Mouse (Mus musculus) telencephalon, adult 2 months (tissue): ENCODE results near the gene Sapcd1.

Experiments used
- DNase-seq: peaks from one replicate; pipeline ENCODE4 v3.0.0-alpha.2; 2011; ENCODE audit warnings: low read depth, low spot score

The Sapcd1 gene

GRCm38 (mm10) chr17:35027277-35028068 is at the start of gene Sapcd1:
Gene Sapcd1 (minus strand): TSS chr17:35028016.
- no peak for DNase-seq

- no peak for DNase-seq
Measured at GRCm38 (mm10) chr17:35077285-35077684, 49.5 kb upstream of the Sapcd1 start.

DNA sequence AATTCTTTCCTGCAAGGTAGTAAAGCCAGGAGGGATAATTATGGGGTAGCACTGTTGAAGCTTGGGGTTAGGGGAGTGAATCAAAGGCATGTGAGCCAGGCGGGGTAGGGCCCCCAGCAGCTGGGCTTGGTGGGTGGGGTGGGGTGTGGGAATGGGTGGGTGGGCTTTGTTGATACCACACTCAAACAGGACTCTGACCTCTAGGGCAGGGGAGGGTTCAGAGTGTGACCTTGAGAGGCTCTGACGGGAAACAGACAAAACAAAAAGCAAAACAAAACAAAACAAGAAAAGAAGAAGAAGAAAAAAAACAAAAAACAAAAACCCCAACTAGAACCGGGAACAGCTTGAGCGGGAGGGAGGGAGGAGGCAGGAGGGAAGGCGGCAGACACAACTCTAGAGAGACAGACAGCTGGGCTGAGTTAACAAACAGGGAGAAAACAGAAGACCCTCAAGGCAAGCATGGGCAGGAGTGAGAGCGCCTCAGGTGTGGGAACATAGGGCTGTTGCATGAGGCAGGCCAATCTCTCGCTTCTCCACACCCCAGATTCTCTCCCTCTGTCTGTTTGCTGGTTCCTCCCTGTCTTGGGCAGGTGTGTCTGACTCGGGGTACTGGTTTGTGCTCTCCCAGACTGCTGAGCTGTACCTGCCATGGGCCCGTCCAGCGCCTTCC is 48.8 kb upstream of the Sapcd1 start, which contains the start of gene Ly6g6e:
Ly6g6e (plus strand) TSS at position 396 of the 670 bp plus-strand sequence.
- DNase-seq = no peak

DNA sequence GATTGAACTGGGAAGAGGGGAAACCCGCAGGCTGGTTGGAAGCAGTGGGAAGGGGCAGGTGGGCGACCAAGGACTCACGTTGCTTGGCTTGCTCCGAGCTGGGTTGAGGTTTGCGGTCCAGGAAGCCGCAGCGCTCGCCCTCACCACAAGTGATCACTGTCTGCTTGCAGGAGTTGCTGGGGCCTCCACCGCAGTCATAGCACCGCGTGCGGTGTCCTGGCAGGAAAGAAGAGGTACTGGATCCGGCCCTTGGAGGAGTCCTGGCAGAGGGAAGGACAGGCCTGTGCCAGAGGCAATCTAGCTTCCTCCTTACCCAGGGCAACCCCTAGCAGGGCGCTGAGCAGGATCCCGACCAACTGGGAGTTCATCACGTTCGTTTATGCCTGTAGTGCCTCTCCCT is 46.3 kb upstream of the Sapcd1 start:
- no peak for DNase-seq

GRCm38 (mm10) chr17:35071454-35071853 is 43.6 kb upstream of the Sapcd1 start:
- DNase-seq = no peak

DNA sequence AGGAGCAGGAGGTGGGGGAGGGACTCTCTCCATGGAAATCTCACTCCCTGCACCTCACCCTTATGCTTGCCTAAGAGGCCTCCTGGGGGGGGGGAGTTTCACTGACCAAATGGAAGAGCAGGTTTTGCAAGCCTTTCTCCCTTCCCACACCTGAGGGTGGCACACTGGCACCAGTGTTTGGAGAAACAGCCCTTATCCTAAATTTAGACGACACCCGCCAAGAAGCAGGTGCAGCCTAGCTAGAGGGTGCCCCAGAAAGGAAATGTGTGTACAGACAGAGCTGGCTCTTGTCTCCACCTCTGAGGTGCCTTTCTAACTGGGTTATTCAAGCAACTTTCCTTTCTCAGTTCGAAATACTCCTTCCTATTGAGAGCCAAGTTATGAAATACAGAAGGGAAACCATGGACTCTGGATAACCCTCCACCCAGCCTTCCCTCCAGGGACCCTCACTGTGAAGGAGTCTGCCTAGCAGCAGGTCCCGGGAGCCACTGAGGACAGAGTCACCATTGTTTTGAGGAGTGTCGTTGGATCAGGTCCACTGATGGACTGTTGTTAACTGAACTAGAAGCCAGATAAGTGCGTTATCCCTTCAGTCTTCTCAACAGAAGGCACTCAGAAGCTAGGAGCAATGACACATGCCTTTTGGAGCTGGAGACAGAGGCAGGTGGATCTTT is 42.9 kb upstream of the Sapcd1 start:
- no peak for DNase-seq

GRCm38 (mm10) chr17:35068213-35068914 is 40.5 kb upstream of the Sapcd1 start:
- no peak for DNase-seq

DNA sequence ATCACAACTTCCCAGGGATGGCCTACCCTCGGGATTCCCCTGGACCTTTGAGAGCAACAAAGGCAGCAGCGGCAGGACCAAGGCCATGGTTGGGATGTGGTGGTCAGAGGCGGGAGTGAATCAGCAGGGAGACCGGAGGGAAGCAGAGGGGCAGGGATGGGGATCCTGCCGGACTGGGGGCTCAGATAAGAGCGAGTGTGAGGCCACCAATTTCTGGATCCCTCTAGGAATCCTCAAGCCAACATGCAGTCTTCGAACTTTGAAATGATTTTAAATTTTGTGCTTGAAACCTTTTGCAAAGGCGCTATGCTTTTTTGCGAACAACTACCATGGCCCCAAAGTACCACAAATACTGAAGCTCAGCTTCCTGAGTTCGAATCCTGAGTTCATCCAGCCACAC is 38.3 kb upstream of the Sapcd1 start, which contains the start of gene Mpig6b:
Mpig6b (minus strand) TSS at position 101 of the 400 bp plus-strand sequence.
- no peak for DNase-seq

DNA sequence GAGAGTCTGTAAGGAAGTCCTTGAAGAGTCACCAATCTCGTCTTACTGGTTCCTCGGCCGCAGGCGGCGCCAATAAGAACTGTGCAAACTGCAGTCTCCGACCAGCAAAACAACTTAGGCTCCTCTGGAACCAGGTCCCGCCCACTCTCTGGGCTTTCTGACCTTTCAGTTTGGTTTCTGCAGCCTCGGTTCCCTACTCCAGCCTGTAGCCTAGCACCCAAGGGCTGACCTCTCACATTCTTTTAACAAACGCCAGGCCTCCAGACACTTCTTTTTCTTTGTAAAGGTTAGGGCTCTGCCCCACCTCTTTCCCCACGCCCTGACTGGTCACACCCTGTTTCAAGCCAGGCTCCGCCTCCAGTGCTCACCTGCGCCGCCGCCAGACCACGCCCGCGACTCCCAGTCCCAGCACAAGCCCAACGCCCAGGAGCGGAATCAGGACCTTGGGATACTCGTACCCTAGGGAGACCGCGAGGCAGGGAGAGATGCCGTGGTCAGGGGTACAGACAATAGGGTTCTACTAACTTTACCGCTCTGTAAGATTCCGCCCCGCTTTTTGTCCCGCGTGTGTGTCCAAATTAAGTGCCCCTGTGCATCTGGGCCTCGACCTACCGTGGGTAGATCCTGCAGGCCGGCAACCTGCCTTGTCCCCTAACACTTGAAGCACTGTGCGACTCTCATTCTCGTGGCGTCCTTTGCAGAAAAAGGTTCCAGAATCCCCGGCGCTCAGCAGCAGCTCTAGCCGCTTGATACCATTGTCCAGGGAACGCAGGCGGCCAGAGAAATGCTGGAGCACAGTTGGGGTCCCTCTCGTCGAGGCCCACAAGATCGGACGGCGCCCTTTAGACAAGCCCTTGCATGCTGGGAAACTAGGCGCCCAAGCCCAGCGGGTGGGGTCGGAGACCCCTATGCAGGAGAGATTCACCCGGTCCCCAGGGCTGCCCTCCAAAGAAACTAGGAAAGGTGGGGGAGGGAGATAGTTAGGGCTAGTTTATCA is 37.4 kb upstream of the Sapcd1 start, which contains the start of gene Ly6g6c:
Ly6g6c (plus strand) TSS at position 438 of the 997 bp plus-strand sequence.
- DNase-seq = no peak

DNA sequence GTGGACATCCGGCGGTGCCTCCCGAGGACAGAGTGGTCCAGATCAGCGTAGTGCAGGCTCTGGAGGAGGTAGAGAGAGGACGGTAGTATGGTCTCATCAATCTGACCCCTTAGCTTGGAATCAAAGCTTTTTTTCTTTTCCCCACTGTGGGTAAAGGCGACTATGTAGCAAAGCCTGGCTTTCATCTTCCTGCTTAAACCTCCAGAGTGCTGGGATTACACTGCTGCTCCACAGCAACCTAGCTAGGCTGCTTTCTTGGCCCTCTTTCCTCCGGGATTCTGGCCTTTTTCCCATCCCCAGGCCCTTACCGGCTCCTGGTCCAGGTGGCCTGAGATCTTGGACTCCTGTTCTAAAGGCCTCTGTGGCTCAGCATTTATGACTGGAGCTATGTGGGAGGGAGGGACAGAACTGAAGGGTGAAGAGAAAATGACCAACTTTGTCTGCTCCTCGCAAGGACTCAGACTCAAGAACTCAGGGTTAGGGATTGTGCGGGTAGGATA is 36.6 kb upstream of the Sapcd1 start:
- no peak for DNase-seq

DNA sequence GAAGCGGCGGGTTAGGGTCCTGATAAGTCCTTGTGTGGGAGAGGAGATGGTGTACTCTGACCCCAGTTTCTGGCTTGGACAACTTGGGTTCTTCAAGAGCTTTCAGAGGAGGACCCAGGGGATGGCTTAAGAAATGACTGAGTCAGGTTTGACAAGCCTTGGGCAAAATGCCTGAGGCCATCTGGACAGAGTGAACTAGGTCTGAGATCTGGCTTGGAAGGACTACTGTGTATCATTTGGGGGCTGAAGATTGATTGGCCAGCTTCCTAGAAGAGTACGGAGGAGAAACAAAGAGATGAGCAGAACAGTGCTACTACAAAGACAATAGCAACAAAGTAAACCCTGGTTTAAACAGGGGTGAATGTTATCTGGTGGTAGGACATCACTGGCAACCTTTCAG is 35.6 kb upstream of the Sapcd1 start:
- DNase-seq = no peak

DNA sequence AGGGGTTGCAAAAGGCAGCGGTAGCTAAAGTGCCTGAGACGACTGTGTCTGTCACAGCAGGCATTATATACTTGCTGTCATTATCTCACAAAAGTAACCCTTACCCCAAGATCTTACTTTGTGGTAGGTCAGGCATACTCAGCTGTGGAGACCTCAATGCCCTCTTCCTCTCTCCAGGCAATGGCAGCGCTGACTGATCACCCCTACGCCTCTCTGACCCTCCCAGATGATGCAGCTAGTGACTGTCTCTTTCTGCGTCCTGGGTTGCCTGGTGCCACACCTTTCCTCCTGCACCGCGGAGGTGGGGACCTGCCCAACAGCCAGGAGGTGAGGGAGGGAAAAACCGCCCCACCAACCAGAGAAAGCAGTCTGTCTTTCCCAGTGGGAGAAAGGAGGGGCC is 33.5 kb upstream of the Sapcd1 start:
- no peak for DNase-seq

GRCm38 (mm10) chr17:35060737-35061297 is 33.0 kb upstream of the Sapcd1 start:
- no peak for DNase-seq

DNA sequence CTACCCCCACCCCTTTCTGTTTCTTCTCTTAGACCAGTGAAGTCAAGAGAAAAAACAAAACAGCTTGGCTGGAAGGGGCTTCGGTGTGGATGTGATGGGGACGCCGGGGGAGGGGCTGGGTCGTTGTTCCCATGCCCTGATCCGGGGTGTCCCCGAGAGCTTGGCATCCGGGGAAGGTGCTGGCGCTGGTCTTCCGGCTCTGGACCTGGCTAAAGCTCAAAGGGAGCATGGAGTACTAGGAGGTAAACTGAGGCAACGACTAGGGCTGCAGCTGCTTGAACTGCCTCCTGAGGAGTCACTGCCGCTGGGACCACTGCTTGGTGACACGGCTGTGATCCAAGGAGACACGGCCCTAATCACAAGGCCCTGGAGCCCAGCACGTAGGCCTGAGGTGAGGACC is 32.3 kb upstream of the Sapcd1 start:
- DNase-seq = no peak

GRCm38 (mm10) chr17:35058911-35059892 is 31.4 kb upstream of the Sapcd1 start, which contains the start of gene Ddah2:
Gene Ddah2 (plus strand): TSS chr17:35059035.
- no peak for DNase-seq

DNA sequence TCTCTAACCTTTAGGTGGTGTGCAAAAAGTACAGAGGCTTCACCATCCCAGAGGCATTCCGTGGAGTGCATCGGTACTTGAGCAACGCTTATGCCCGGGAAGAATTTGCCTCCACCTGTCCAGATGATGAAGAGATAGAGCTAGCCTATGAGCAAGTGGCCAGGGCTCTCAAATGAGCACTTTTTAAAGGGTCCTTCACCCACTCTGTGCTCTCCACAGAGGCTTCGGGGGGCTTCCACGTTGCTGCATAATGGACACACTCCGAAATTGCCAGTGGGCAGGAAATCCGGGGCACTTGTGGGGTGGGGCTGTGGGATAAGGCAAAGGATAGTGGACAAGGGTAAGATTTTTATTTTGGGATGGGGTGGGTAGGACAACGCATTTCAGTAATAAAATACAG is 30.5 kb upstream of the Sapcd1 start:
- DNase-seq = no peak

GRCm38 (mm10) chr17:35057090-35057489 is 29.3 kb upstream of the Sapcd1 start:
- DNase-seq = no peak

- no peak for DNase-seq
Measured at GRCm38 (mm10) chr17:35055691-35056495, 28.1 kb upstream of the Sapcd1 start.
